Mouse (Mus musculus) cortical plate, adult 2 months (tissue): Measurements from ENCODE around the gene Uspl1.

Experiments used
- CTCF ChIP-seq: fragments of 200-500 bp; IDR thresholded peaks from 2 replicates; pipeline ENCODE4 v1.5.1; 2011; ENCODE audit warnings: mild to moderate bottlenecking, control low read depth, low read length; ENCODE audit not compliant: insufficient read depth; ENCODE audit errors: extremely low read depth
- POLR2A ChIP-seq: fragments of 200-500 bp; IDR thresholded peaks from 2 replicates; pipeline ENCODE4 v1.6.1; 2011; ENCODE audit warnings: mild to moderate bottlenecking, low read length, control low read depth; ENCODE audit not compliant: insufficient read depth; ENCODE audit errors: extremely low read depth

- no peak for TF ChIP-seq POLR2A
- no peak for TF ChIP-seq CTCF
Measured at GRCm38 (mm10) chr5:149152063-149152773, 31.9 kb upstream of the Uspl1 start.
